Mouse (Mus musculus): ENCODE results near the gene Nagpa. TPM values are rescaled to one million over a fixed set of nuclear protein-coding genes. Genes with fewer than 3 reads are reported as not detected.

Gene Nagpa
- polyA plus RNA-seq, 1 experiment = 21.1 TPM

DNA sequence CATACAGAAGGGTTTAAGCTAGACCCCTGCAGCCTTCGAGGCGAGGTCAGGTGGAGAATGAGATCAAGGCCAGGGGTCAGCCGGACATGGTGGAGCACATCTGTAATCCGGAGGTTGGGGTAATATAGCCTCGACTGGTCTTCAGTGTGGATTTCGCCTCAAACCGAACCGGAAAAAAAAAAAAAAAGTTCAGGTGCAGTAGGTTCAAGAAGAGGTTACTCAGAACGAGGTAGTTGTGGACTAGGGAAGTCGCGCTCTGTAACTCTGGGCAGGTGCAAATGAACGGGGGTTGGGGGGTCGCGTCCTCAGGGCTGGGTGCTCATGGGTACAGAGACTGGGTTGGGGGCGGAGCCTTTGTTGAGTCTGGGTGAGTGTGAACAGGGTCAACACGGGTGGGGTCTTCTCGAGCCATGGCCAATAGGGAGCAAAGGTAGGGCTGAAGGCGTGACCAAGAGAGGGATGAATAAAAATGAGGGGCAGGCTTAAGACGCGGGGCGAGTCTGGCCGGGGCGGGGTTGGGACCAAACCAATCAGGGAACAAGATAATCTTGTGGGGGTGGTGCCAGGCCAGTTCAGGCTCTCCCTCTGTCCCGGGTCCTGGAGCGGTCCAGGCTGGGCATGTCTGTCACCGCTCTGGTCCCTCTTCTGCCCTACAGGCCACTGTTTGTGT is 57.3 kb downstream of the Nagpa start:
- Histone ChIP-seq H3K4me3 (replicated peaks; ENCODE audit: insufficient read depth, low read depth, low read length) (peak overlapping the region; percentile 38), H3K4me1 (ENCODE audit: control insufficient read depth, insufficient read depth, low read length) (peaks cover 3% of the 10 kb centered on the region; the same call in 1 of the 2 replicates), H3K27me3 (ENCODE audit: control insufficient read depth, insufficient read depth, low read length) (no peaks in the 10 kb centered on the region), H3K27ac (ENCODE audit: insufficient read depth, low read length) (no peak overlapping the region)
- TF ChIP-seq CTCF (IDR thresholded peaks at IDR 0.05; ENCODE audit: borderline replicate concordance, insufficient read depth, low read depth, low read length) = no peak
- TF ChIP-seq POLR2A (IDR thresholded peaks at IDR 0.05; ENCODE audit: borderline replicate concordance, insufficient read depth, low read length) = 0 out of 2 replicates have a peak, but pooled peaks have one; percentile 22
- WGBS = 2% methylated on average over 26 of the region's 26 CpGs
- peak; percentile 70 to 74 for DNase-seq

- peak overlapping the region; percentile 6 for H3K4me3 ChIP-seq (replicated peaks; ENCODE audit: insufficient read depth, low read depth, low read length)
- no peaks in the 10 kb centered on the region for H3K27me3 ChIP-seq (ENCODE audit: control insufficient read depth, insufficient read depth, low read length)
- peak; percentile 72 to 73 for DNase-seq
- TF ChIP-seq CTCF (IDR thresholded peaks at IDR 0.05; ENCODE audit: borderline replicate concordance, insufficient read depth, low read depth, low read length) (peak; percentile 58; the same call in 1 of the 2 replicates), POLR2A (IDR thresholded peaks at IDR 0.05; ENCODE audit: borderline replicate concordance, insufficient read depth, low read length) (no peak)
- WGBS = 1% methylated on average over 7 of the region's 7 CpGs
- peaks cover 3% of the 10 kb centered on the region; the same call in 1 of the 2 replicates for H3K4me1 ChIP-seq (ENCODE audit: control insufficient read depth, insufficient read depth, low read length)
- no peak overlapping the region for H3K27ac ChIP-seq (ENCODE audit: insufficient read depth, low read length)
These were observed 58.2 kb downstream of the Nagpa start for GRCm38 (mm10) chr16:5145570-5145969.

Other genes starting within 250 kb of the Nagpa start
- gene Anks3, start 239.8 kb downstream of the Nagpa start, polyA plus RNA-seq (2012; rRNA removed) = 104 and 112 TPM in 2 replicates
- not detected in 2 replicates for gene Sept12, start 206.2 kb downstream of the Nagpa start, polyA plus RNA-seq (2012; rRNA removed)
- gene Smim22, start 196.7 kb downstream of the Nagpa start, polyA plus RNA-seq (2012; rRNA removed) = 1.00 and 2.5 TPM in 2 replicates
- 274 and 294 TPM in 2 replicates for gene Rogdi, start 190.5 kb downstream of the Nagpa start, polyA plus RNA-seq (2012; rRNA removed)
- 139 and 146 TPM in 2 replicates for gene Glyr1, start 154.1 kb downstream of the Nagpa start, polyA plus RNA-seq (2012; rRNA removed)
- gene Ubn1, start 154.0 kb downstream of the Nagpa start, polyA plus RNA-seq (2012; rRNA removed) = 28.1 and 30.2 TPM in 2 replicates
- 0.87 and 0.88 TPM in 2 replicates for gene Ppl, start 71.6 kb downstream of the Nagpa start, polyA plus RNA-seq (2012; rRNA removed)
- 19.6 and 25.4 TPM in 2 replicates for gene Sec14l5, start 56.9 kb downstream of the Nagpa start, polyA plus RNA-seq (2012; rRNA removed)
- 5.5 and 6.1 TPM in 2 replicates for gene AU021092, start 18.3 kb upstream of the Nagpa start, polyA plus RNA-seq (2012; rRNA removed)
- gene Alg1, start 29.6 kb upstream of the Nagpa start, polyA plus RNA-seq (2012; rRNA removed) = 65.3 and 70.6 TPM in 2 replicates
- 9.4 and 12.9 TPM in 2 replicates for gene Eef2kmt, start 52.0 kb upstream of the Nagpa start, polyA plus RNA-seq (2012; rRNA removed)